Mouse (Mus musculus): ENCODE data around the gene Prss46. TPM values are rescaled to one million over a fixed set of nuclear protein-coding genes. Genes with fewer than 3 reads are reported as not detected.

The Prss46 gene
- polyA plus RNA-seq, 1 experiment: 0.11 TPM

GRCm38 (mm10) chr9:110857781-110858472 is 13.6 kb downstream of the Prss46 start, which contains the start of gene Prss50:
Prss50 (plus strand) TSS chr9:110857967.
- Histone ChIP-seq H3ac (ENCODE audit: control insufficient read depth, insufficient read length) (no peak within 1 kb of the TSS), H3K4me2 (ENCODE audit: low read depth) (no peak within 1 kb of the TSS), H3K27me3 (ENCODE audit: control insufficient read depth, insufficient read depth, insufficient read length) (no peaks in the 10 kb centered on the region), H3K79me2 (ENCODE audit: control insufficient read depth, insufficient read depth) (no peaks in the 10 kb centered on the region), H3K36me3 (ENCODE audit: control insufficient read depth, insufficient read depth) (no peaks in the 10 kb centered on the region), H3K4me3 (no peak within 1 kb of the TSS)
- no peak for TF ChIP-seq E2F4 (IDR thresholded peaks at IDR 0.05; ENCODE audit: insufficient read depth)
- no peak for TF ChIP-seq CEBPB (IDR thresholded peaks at IDR 0.05; ENCODE audit: insufficient read depth, poor library complexity, severe bottlenecking)
- no peak for TF ChIP-seq POLR2AphosphoS2 (IDR thresholded peaks at IDR 0.05; ENCODE audit: insufficient read length, low read depth)
- no peak for TF ChIP-seq POLR2A (IDR thresholded peaks at IDR 0.05; ENCODE audit: insufficient read length, low read depth)
- TF ChIP-seq TCF12 (IDR thresholded peaks at IDR 0.05; ENCODE audit: insufficient read depth, poor library complexity, severe bottlenecking): no peak
- TF ChIP-seq SRF (IDR thresholded peaks at IDR 0.05; ENCODE audit: control insufficient read depth, insufficient read length, low read depth): no peak
- no peak for TF ChIP-seq MYOG (IDR thresholded peaks at IDR 0.05; ENCODE audit: control insufficient read depth in 1 of 3, insufficient read depth in 1 of 3, insufficient read length in 2 of 3, low read depth in 2 of 3)
- no peak for TF ChIP-seq TCF3 (IDR thresholded peaks at IDR 0.05; ENCODE audit: insufficient read length, low read depth)
- no peak for TF ChIP-seq MYOD1 (IDR thresholded peaks at IDR 0.05; ENCODE audit: control insufficient read depth in 1 of 3, insufficient read length in 2 of 3, low read depth in 2 of 3)
- TF ChIP-seq MAX (IDR thresholded peaks at IDR 0.05; ENCODE audit: low read depth): no peak
- no peak for TF ChIP-seq USF1 (IDR thresholded peaks at IDR 0.05; ENCODE audit: low read depth)
- no peak for TF ChIP-seq REST (IDR thresholded peaks at IDR 0.05; ENCODE audit: insufficient read depth, insufficient read length)

- Histone ChIP-seq H3K4me2 (ENCODE audit: low read depth) (no peak overlapping the region), H3K27me3 (ENCODE audit: control insufficient read depth, insufficient read depth, insufficient read length) (no peaks in the 10 kb centered on the region), H3K36me3 (ENCODE audit: control insufficient read depth, insufficient read depth) (no peaks in the 10 kb centered on the region), H3ac (ENCODE audit: control insufficient read depth, insufficient read length) (no peak overlapping the region), H3K79me2 (ENCODE audit: control insufficient read depth, insufficient read depth) (no peaks in the 10 kb centered on the region), H3K4me3 (no peak overlapping the region)
- TF ChIP-seq SRF (IDR thresholded peaks at IDR 0.05; ENCODE audit: control insufficient read depth, insufficient read length, low read depth) (no peak), TCF3 (IDR thresholded peaks at IDR 0.05; ENCODE audit: insufficient read length, low read depth) (no peak), CEBPB (IDR thresholded peaks at IDR 0.05; ENCODE audit: insufficient read depth, poor library complexity, severe bottlenecking) (no peak), POLR2A (IDR thresholded peaks at IDR 0.05; ENCODE audit: insufficient read length, low read depth) (no peak)
These were observed 14.2 kb downstream of the Prss46 start for GRCm38 (mm10) chr9:110858523-110858922.

- Histone ChIP-seq H3K4me2 (ENCODE audit: low read depth) (no peak overlapping the region), H3K27me3 (ENCODE audit: control insufficient read depth, insufficient read depth, insufficient read length) (no peaks in the 10 kb centered on the region), H3K4me3 (no peak overlapping the region), H3ac (ENCODE audit: control insufficient read depth, insufficient read length) (no peak overlapping the region), H3K79me2 (ENCODE audit: control insufficient read depth, insufficient read depth) (no peaks in the 10 kb centered on the region), H3K36me3 (ENCODE audit: control insufficient read depth, insufficient read depth) (no peaks in the 10 kb centered on the region)
- TF ChIP-seq USF1 (IDR thresholded peaks at IDR 0.05; ENCODE audit: low read depth) (no peak), E2F4 (IDR thresholded peaks at IDR 0.05; ENCODE audit: insufficient read depth) (no peak), TCF3 (IDR thresholded peaks at IDR 0.05; ENCODE audit: insufficient read length, low read depth) (no peak), TCF12 (IDR thresholded peaks at IDR 0.05; ENCODE audit: insufficient read depth, poor library complexity, severe bottlenecking) (no peak), POLR2A (IDR thresholded peaks at IDR 0.05; ENCODE audit: insufficient read length, low read depth) (no peak), MYOG (IDR thresholded peaks at IDR 0.05; ENCODE audit: control insufficient read depth in 1 of 3, insufficient read depth in 1 of 3, insufficient read length in 2 of 3, low read depth in 2 of 3) (no peak), MYOD1 (IDR thresholded peaks at IDR 0.05; ENCODE audit: control insufficient read depth in 1 of 3, insufficient read length in 2 of 3, low read depth in 2 of 3) (no peak), POLR2AphosphoS2 (IDR thresholded peaks at IDR 0.05; ENCODE audit: insufficient read length, low read depth) (no peak), REST (IDR thresholded peaks at IDR 0.05; ENCODE audit: insufficient read depth, insufficient read length) (no peak), CEBPB (IDR thresholded peaks at IDR 0.05; ENCODE audit: insufficient read depth, poor library complexity, severe bottlenecking) (no peak)
These were observed 14.8 kb downstream of the Prss46 start for GRCm38 (mm10) chr9:110858967-110859596.

- Histone ChIP-seq H3K36me3 (ENCODE audit: control insufficient read depth, insufficient read depth) (no peaks in the 10 kb centered on the region), H3ac (ENCODE audit: control insufficient read depth, insufficient read length) (no peak overlapping the region), H3K4me2 (ENCODE audit: low read depth) (no peak overlapping the region), H3K79me2 (ENCODE audit: control insufficient read depth, insufficient read depth) (no peaks in the 10 kb centered on the region), H3K4me3 (no peak overlapping the region), H3K27me3 (ENCODE audit: control insufficient read depth, insufficient read depth, insufficient read length) (peaks cover 12% of the 10 kb centered on the region)
- TF ChIP-seq MYOG (IDR thresholded peaks at IDR 0.05; ENCODE audit: control insufficient read depth in 1 of 3, insufficient read depth in 1 of 3, insufficient read length in 2 of 3, low read depth in 2 of 3) (no peak), USF1 (IDR thresholded peaks at IDR 0.05; ENCODE audit: low read depth) (no peak), REST (IDR thresholded peaks at IDR 0.05; ENCODE audit: insufficient read depth, insufficient read length) (peak; percentile 11), POLR2A (IDR thresholded peaks at IDR 0.05; ENCODE audit: insufficient read length, low read depth) (no peak)
These were observed 26.7 kb downstream of the Prss46 start for GRCm38 (mm10) chr9:110871030-110871429.
